Mouse (Mus musculus) cerebellum, postnatal 4 days (tissue): ENCODE measurements around the gene Bcl3.

Source experiments
- DNase-seq, 2 experiments: peaks; one replicate each; pipeline ENCODE4 v3.0.0; 2022; ENCODE audit warnings: low spot score in 2 of 2, mixed read lengths in 1 of 2

Gene Bcl3

GRCm38 (mm10) chr7:19822604-19823058 is at the start of gene Bcl3:
Bcl3 (minus strand) TSS chr7:19822770.
- DNase-seq, result no peak

- no peak for DNase-seq
Measured at GRCm38 (mm10) chr7:19871943-19872601, 49.5 kb upstream of the Bcl3 start.

- DNase-seq, result no peak
Measured at GRCm38 (mm10) chr7:19871137-19871621, 48.6 kb upstream of the Bcl3 start.

GRCm38 (mm10) chr7:19867751-19868399 is 45.3 kb upstream of the Bcl3 start:
- DNase-seq, result no peak

GRCm38 (mm10) chr7:19866490-19866889 is 43.9 kb upstream of the Bcl3 start:
- DNase-seq, result no peak

GRCm38 (mm10) chr7:19865246-19866036 is 42.9 kb upstream of the Bcl3 start:
- no peak for DNase-seq

GRCm38 (mm10) chr7:19864241-19864640 is 41.7 kb upstream of the Bcl3 start:
- no peak for DNase-seq

- no peak for DNase-seq
Measured at GRCm38 (mm10) chr7:19861199-19861598, 38.6 kb upstream of the Bcl3 start, which contains the start of gene Ceacam16. Ceacam16 (minus strand) TSS chr7:19861299.

GRCm38 (mm10) chr7:19859740-19860139 is 37.2 kb upstream of the Bcl3 start:
- DNase-seq, result no peak

GRCm38 (mm10) chr7:19856283-19856682 is 33.7 kb upstream of the Bcl3 start:
- DNase-seq, result no peak

GRCm38 (mm10) chr7:19855663-19856062 is 33.1 kb upstream of the Bcl3 start:
- no peak for DNase-seq

- DNase-seq, result no peak
Measured at GRCm38 (mm10) chr7:19853526-19853925, 31.0 kb upstream of the Bcl3 start.

- peak in 1 of 2 experiments; percentile 22 for DNase-seq
Measured at GRCm38 (mm10) chr7:19851858-19852570, 29.4 kb upstream of the Bcl3 start, which contains the start of gene Gm19345. Gm19345 (plus strand) TSS chr7:19852003.

GRCm38 (mm10) chr7:19844521-19845171 is 22.1 kb upstream of the Bcl3 start:
- DNase-seq, result no peak

- DNase-seq, result peak; percentile 36 to 64
Measured at GRCm38 (mm10) chr7:19843561-19843960, 21.0 kb upstream of the Bcl3 start.

- no peak for DNase-seq
Measured at GRCm38 (mm10) chr7:19842885-19843504, 20.4 kb upstream of the Bcl3 start.

GRCm38 (mm10) chr7:19841686-19842413 is 19.3 kb upstream of the Bcl3 start:
- DNase-seq, result no peak

- no peak for DNase-seq
Measured at GRCm38 (mm10) chr7:19840936-19841335, 18.4 kb upstream of the Bcl3 start.

- DNase-seq, result no peak
Measured at GRCm38 (mm10) chr7:19840371-19840770, 17.8 kb upstream of the Bcl3 start.

GRCm38 (mm10) chr7:19836843-19837242 is 14.3 kb upstream of the Bcl3 start:
- DNase-seq, result no peak
